Mouse (Mus musculus): ENCODE results near the gene Dennd4b.
"Not testable (repeated sequence)": the region's sequence is repeated elsewhere in the genome, so short reads cannot be mapped to it uniquely, and the experiment has no call there.

Dennd4b gene

DNA sequence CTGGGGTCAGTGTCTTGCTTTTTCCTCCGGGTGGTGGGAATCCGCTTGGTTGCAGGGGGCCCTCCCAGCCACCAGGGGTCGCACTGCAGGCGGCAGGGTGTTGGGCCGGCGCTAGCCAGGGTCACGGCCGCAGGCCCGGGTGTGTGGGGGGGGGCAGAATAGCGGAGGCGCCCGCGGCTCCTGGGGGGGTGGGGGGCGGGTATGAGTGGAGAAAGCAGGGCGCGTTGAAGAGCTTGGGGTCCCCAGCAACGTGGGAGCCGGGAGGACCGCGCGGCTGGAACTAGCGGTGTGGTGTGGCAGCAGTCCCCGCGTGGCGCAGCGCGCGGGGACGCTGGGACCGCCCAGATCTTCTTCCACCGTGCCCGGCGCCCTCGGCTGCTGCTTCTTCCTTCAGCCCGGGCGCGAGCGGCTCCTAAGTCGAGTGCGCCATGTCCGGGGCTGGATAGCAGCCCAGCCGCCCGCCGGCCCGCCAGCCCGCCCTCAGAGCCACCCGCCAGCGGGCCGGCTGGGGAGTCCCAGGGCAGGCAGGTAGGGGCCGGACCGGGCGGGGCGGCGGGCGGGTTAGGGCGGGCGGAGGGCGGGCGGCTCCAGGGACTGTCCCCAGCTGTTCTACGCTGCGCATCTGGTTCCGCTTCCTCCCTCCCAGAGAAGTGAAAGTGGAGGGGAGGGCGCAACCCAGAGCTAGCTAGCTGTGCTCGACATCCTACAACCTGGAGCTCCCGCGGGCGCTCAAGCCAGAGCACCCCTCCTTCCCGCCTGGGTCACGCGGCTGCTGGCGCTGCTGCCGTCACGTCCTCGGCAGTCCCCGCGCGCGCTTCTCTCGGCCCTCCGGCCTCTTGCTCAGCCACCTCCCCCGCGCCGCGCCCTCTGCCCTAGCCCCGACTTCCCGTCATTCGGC is at the start of gene Dennd4b:
TSS of gene Dennd4b (plus strand) at position 152 of the 898 bp plus-strand sequence.
- DNase-seq (ENCODE audit: low spot score): peak; percentile 91

DNA sequence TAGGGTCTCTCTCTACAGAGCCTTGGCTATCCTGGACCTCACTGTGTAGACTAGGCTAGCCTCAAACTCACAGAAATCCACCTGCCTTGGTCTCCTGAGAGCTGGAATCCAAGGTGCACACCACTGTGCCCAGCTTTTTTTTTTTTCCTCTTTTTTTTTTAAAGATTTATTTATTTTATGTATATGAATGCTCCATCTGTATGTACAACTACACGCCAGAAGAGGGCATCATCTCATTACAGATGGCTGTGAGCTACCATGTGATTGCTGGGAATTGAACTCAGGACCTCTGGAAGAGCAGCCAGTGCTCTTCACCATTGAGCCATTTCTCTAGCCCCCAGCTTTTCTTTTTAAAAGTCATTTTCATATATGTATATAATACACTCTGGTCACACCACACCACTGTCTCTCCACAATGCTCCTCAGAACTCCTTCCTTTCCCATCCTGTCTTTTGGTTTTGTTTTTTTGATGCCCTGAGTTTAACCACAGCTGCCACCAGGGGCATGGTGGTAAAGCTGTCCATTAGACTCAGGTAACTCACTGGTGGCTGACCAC is 49.1 kb upstream of the Dennd4b start:
- no peak for DNase-seq (ENCODE audit: low spot score)

DNA sequence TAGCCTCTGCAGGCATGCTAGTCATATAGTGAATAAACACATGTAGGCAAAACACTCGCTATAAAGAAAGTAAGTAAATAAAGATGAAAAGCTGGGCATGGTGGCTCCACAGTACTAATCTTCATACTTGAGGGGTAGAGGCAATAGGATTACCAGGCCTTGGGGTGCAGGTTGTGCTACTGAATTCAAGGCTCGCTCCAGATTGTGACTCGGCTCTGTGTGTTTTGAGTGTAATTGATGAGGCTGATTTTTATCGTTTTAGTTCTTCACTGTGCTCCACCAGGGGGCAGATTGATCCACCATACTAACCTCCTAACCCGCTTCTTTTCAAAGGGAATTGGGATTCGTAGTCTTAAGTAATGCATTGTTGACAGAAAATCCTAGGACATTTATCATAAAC is 44.9 kb upstream of the Dennd4b start:
- DNase-seq (ENCODE audit: low spot score): peak; percentile 82

DNA sequence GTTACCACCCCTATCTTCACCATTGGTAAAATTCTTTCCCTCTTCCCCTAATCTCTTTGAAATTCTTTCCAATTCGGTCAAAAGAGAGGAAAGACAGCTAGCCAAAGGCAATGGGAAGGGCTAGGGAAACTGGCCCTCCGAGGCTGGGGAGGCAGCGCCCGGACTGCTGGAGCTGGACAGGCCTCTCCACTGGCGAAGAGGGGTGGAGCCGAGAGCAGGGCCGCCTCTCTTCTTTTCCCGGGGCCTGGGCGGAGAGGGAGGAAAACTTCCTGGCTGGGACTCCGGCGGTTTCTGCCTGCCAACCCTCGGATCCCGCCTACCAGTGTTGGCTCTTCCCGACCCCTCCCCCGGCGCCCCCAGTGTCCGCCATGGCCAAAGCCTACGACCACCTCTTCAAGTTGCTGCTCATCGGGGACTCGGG is 44.4 kb upstream of the Dennd4b start:
- DNase-seq (ENCODE audit: low spot score): peak; percentile 72

DNA sequence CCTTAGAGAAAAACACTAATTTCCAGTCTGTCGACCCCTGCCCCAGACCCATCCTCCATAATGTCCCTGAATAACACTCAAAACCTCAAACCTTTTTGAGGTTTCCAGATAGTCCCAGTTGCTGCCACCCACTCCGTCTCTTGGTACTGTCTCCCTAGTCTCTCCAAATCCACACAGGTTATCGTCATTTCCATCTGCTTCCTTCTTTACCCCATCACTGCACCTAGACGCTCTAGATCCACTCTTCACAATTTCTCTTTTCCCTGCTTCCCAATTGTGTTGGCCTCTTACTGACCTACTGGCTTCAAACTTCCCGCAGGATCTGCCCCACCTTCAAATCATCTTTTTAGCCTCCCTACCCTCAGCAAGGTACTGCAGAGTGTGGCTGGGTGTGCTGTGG is 43.9 kb upstream of the Dennd4b start:
- no peak for DNase-seq (ENCODE audit: low spot score)

DNA sequence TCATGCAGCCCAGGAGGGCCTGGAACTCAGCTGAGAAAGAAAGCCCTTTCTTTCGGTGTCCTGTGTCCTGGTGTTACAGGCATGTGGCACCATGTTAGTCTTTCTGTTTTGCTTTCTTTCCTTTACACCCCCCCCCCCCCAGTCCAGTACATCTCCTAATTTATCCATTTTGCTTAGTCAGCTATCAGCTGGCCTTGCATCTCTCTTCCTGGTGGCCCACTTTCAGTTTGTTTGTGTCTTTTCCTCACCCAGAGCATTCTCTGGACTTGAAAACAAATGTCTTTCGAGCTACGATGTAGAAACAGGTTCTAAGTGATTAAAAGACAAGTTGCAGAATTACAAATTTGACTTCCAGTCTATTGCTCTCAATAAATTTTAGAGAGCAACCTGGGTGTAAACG is 42.5 kb upstream of the Dennd4b start:
- DNase-seq (ENCODE audit: low spot score): no peak

DNA sequence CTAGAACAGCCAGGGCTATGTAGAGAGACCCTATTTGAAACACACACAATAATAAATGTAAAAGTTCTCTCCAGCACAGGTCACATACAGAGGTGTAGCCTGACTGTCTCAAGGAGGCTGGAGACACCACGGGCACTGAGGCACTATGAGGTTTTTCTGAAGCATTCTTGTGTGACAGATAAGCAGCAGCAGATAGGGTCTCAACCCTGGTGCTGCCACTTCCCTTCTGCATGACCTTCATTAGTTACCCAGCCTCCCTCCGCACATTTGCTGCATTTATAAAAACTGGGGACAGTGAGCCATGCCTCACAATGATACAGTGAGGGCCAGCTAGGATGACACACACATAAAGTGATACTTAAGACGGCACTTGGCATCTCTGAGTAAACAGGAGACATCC is 42.0 kb upstream of the Dennd4b start:
- no peak for DNase-seq (ENCODE audit: low spot score)

DNA sequence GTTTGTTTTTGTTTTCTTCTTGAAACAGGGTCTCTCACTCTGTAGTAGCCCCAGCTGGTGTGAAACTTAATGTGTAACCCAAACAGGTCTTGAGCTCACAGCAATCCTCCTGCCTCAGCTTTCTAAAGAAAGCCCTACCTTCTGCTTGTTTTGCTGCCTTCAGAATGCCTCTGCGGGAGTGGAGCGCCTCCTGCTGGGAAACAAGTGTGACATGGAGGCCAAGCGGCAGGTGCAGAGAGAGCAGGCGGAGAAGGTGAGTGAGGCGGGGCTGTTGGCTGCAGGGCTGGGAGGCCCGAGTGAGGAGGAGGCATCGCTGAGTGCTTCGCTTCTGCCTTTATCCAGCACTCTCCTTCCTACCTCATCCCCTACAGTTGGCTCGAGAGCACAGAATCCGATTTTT is 40.7 kb upstream of the Dennd4b start:
- no peak for DNase-seq (ENCODE audit: low spot score)

DNA sequence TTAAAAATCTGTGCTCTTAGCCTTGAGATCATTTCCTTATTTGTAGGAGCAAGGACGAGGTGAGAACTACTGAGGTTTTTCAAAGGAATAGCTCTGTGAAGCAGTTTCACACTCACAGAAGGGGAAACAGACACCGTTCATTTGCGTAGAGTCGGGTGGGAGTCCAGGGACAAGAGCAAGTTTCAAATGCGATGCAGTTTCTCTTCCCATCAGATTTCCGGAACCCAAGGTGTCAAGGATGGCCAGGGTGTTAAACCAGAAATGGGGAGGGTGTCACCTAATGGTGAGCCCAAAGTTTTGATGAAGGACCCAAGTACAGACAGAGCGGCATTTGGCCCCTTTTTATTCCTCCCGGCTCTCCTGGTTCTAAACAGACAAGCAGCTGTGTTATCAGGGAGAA is 33.9 kb upstream of the Dennd4b start:
- no peak for DNase-seq (ENCODE audit: low spot score)

DNA sequence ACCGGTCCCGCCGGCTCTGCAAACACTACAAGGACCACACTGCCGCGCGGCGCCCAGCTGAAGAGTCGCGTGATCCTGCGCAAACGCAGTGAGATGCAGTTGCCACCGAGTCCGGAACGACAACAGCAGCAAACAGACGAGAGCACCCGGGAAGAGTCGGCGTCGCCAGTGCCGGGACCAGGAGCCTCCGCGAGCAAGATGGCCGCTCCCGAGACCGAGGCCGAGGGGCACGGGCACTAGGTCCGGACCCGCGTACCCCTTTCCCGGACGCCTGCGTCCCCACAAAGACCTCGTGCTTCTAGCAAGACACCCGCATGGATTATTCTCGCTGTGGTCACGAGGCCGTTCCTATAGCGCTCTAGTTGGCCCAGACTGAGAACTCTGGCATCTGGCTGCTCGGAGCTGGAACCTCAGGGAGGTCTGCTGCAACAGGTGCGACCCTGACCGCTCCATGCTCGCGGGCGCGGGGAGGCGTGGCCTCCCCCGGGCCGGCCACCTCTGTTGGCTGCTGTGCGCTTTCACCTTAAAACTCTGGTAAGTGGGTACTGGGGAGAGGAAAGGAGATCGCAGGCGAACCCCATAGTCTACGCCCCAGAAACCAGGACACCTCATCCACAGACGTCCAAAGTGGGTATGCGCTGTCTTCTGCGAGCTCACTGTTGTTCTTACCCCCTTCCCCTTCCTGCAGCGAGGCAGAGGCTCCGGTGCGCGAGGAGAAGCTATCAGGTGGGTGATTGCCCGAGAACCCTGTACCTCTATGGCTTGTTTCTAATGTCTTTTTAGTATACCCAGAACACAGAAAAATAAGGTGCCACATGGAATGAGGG is 33.3 kb upstream of the Dennd4b start, which contains the start of gene Jtb:
TSS of gene Jtb (plus strand) at position 91 of the 827 bp plus-strand sequence.
- DNase-seq (ENCODE audit: low spot score): peak; percentile 96

DNA sequence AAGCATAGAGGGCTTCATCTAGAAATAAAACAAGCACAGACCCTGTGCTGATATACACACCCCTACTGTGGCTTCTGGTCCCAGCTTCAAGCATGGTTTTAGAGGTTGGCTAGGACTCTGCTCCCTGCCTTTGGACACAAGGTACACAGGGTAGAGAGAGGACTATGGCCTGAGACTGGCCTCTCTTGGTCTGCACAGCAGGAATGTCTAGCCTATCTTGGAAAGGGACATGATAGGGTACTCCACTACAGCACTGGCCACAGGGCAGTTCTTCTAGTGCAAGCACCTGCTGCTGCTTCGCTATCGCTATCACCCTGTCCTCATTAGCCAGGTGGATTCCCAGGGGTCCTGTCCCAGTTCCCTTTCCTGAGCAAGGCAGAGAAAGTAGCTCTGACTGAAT is 23.7 kb upstream of the Dennd4b start:
- no peak for DNase-seq (ENCODE audit: low spot score)

DNA sequence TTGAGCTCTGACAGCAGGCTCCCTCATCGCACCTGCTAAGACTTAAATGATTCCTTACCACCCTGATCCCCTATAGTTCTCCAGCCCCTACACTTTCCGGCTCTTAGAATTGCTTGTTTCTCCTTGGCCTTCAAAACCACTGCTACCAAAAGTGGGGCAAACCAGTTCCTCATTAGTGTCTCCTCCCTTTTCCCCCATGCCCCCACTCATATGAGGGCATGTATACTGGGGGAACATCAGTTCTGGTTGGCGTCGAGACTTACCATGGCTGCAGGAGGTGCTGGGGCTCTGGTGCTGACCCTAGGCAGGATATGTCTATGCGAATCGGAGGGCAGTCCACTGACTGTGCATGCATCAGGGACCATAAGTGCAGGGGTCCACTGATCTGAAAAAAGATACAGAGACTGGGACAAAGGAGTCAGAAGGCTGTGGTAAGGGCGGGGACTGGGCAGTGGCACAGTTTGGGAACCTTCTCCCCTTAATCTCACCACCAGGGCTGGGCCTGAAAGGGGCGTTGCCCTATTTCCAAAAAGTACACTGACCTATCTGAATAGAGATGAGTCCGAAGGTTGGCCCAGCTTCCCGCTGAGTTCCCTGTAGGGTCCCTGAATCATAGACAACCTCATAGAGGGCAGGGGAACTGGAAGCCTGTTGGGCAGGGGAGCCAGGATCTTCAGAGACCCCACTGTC is 23.2 kb upstream of the Dennd4b start:
- DNase-seq (ENCODE audit: low spot score): no peak

DNA sequence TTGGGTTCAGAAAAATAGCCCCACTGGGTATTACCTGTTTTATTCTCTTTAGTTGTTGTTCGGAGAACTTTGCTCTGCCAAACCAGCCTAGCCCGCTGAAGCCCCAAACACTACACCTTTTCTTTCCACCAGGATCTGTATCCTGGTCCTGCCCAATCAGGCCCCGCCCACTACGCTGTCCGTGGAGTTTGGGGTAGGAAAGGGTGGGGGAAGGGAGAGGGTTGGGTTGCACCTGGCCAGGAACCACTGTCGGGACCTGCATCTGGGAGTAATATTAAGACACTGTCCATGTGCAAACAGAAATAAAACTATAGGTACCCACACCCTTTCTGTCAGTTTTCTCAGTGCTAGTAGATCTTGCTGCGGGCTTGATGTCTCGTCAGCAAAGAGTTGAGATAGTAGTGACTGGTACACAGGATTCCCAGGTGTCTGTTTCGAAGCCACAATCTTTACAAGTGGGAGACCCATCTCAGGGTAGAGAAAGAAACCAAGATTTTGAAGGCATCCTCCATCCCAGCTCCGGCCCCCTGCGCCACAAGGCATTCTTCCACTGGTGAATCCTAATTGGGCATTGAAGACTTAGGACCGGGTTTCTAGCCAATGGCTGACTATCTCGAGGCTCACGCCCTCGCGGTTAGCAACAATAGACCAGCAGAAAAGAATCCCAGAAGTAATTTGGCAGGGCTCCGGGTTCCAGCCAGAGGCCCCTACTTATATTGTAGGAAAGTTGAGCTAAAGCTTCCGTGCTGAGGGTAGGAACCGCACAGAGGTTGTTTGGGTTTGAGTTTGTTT is 21.8 kb upstream of the Dennd4b start, which contains the start of gene Creb3l4:
TSS of gene Creb3l4 (minus strand) at position 529 of the 792 bp plus-strand sequence.
- no peak for DNase-seq (ENCODE audit: low spot score)

DNA sequence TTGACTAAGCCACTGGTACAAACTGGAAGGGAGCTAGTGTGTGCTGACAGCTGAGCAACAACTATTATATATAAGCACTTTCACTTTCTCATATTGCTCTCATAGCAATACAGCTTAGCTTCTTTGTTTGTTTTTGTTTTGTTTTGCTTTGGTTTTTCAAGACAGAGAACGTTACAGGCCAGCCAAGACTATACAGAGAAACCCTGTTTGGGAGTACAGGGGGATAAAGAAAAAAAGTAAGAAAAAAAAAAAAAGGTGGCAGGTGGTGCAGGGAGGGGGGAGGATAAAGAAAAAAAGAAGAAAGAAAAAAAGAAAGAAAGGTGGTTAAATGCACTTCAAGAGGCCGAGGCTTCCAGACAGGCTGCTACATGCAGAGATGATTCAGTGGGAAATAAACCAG is 19.6 kb upstream of the Dennd4b start:
- DNase-seq (ENCODE audit: low spot score): no peak

DNA sequence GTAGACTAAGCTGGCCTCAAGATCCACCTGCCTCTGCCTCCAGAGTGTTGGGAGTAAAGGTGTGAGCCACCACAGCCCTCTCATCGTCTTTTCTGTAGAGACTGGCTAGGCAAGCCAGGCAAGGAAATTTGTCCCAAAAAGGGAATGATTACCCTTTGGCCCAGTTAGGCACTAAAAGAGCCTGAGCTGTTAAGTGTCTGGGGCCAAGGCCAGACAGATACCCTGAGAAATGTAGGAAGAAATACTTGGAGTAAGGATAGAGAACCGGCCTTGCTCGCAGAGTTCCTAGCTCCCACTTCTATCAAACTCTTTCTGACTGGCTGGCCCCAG is 17.4 kb upstream of the Dennd4b start:
- DNase-seq (ENCODE audit: low spot score): no peak

DNA sequence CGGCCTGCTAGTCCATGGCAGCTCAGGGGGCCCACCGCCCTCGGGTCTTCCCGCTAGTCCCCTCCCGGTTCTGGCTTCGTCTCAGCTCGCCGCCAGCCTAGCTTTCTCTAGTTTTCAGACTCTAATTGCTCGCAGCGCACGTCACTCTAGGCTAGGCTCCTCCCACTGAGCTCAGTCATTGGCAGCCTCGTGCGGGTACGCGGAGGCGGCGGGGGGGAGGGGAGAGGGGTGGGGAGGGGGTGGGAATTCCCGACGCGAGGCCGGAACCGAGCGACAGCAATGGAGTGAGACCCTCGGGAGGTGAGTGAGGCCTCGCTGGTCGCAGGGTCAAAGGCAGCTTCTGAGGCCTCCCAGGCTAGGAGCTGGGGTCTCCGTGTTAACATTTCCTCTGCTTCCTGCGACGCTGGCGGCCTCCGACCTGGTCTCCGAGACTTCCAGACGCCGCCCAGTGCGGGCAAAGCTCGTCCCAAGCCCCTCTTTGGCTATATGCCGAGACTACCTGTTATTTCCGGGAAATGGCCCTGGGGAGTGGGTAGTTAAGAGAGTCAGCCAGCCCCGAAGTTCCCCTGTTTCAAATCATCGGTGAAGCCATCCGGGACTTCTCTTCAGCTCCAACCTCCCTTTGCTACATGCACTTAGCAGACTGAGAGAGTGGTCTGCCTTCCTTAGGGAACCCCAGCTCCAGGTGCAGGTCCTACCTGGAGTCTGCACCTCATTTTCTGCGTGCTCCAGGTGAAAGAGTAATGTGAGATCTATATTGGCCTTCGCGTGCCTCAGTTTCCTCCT is 16.8 kb upstream of the Dennd4b start, which contains the start of gene Slc39a1:
TSS of gene Slc39a1 (plus strand) at position 213 of the 786 bp plus-strand sequence.
- peak; percentile 95 for DNase-seq (ENCODE audit: low spot score)

DNA sequence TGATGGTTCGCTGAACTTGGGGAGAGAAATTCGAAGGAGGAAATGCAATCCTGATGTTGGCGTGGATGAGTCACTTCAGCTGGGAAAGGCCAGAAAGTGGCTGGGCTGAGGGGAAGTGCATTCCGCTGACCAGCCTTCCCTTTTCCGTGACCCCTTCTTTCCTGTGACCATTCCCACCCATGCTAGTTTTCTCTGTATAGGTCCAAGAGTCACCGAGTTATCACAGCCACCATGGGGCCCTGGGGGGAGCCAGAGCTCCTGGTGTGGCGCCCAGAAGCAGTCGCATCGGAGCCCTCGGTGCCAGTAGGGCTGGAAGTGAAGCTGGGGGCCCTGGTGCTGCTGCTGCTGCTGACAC is 16.3 kb upstream of the Dennd4b start:
- DNase-seq (ENCODE audit: low spot score): peak; percentile 46

DNA sequence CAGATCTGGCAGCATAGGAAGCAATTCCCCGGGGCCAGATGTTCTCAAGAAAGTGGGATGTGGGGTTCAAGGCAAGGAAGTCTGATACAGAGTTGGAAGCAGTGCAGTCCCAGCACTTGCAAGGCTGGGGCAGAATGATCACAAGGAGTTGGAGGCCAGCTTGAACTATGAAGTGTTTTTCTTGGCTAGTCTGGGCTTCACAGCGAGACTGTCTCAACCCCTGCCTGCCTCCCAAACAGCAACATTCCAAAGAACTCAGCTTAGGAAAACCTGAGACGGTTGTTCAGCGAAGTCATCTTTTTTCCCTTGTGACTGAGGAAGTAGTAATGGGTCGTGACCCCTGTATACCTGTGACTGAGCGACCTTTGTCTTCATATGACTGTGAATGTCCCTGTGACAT is 14.2 kb upstream of the Dennd4b start:
- DNase-seq (ENCODE audit: low spot score): no peak

DNA sequence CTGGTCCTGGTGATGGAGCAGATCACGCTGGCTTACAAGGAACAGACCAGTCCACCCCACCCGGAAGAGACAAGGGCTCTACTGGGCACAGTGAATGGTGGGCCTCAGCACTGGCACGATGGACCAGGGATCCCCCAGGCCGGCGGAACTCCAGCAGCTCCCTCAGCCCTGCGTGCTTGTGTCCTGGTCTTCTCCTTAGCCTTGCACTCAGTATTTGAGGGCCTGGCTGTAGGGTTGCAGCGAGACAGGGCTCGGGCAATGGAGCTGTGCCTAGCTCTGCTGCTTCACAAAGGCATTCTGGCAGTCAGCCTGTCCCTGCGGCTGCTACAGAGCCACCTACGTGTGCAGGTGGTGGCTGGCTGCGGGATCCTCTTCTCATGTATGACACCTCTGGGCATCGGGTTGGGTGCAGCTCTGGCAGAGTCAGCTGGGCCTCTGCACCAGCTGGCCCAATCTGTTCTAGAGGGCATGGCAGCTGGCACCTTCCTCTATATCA is 13.2 kb upstream of the Dennd4b start:
- DNase-seq (ENCODE audit: low spot score): not testable (repeated sequence)

DNA sequence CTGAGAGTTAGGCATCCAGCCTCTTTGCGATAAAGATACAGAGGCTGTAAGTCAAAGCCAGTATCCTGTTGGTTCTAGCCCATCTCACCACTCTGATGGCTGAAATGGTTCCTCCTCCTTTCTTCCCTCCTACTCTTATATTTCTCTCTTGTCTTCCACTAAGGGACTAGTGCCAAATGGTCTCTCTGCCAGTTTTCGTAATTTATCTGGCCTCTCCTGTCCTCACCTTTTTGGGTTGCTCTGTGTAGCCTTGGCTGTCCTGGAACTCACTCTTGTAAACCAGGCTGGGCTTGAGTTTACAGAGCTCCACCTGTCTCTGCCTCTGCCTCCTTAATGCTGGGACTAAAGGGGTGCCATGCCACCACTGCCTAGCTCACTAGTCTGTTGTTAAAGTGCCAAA is 12.3 kb upstream of the Dennd4b start:
- not testable (repeated sequence) for DNase-seq (ENCODE audit: low spot score)
